Mouse (Mus musculus): Measurements from ENCODE around the gene Atp5d. TPM values are rescaled to one million over a fixed set of nuclear protein-coding genes. Genes with fewer than 3 reads are reported as not detected.

Atp5d gene
- polyA plus RNA-seq, 1 experiment = 1,163 TPM

DNA sequence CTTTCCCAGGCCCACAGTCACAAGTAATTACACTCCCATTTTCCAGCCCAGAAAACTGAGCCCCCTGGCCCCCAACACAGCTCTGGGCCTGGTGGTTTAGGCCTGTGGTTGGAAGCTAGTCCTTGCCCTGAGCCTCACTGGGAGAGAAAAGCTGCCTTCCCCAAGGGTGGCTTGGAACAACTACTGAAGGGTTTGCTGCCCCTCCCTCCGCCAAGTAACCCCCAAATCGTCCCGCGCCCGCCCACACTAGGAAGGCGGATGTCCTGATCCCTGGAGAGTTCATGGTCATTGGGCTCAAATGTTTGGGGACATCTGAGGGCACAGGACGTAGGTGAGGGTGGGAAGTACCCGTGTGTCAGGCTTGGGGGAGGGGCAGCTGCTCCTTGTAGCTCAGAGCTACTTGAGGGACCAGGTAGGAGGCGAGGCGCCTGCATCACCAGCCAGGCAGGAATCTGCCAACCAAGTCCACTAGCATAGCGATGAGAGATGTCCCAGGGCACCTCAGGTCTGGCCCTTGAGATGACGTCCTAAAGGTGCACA is 20.7 kb downstream of the Atp5d start:
- H3ac ChIP-seq (ENCODE audit: control insufficient read depth, insufficient read length) = no peak overlapping the region
- no peak for TF ChIP-seq USF1 (IDR thresholded peaks at IDR 0.05; ENCODE audit: low read depth)
- TF ChIP-seq MYOG (IDR thresholded peaks at IDR 0.05; ENCODE audit: control insufficient read depth in 1 of 3, insufficient read depth in 1 of 3, insufficient read length in 2 of 3, low read depth in 2 of 3) = peak in 1 of 3 experiments; percentile 3
- TF ChIP-seq MYOD1 (IDR thresholded peaks at IDR 0.05; ENCODE audit: control insufficient read depth in 1 of 3, insufficient read length in 2 of 3, low read depth in 2 of 3) = peak in 1 of 3 experiments; percentile 11
- peak; percentile 82 for TF ChIP-seq POLR2AphosphoS2 (IDR thresholded peaks at IDR 0.05; ENCODE audit: insufficient read length, low read depth)

DNA sequence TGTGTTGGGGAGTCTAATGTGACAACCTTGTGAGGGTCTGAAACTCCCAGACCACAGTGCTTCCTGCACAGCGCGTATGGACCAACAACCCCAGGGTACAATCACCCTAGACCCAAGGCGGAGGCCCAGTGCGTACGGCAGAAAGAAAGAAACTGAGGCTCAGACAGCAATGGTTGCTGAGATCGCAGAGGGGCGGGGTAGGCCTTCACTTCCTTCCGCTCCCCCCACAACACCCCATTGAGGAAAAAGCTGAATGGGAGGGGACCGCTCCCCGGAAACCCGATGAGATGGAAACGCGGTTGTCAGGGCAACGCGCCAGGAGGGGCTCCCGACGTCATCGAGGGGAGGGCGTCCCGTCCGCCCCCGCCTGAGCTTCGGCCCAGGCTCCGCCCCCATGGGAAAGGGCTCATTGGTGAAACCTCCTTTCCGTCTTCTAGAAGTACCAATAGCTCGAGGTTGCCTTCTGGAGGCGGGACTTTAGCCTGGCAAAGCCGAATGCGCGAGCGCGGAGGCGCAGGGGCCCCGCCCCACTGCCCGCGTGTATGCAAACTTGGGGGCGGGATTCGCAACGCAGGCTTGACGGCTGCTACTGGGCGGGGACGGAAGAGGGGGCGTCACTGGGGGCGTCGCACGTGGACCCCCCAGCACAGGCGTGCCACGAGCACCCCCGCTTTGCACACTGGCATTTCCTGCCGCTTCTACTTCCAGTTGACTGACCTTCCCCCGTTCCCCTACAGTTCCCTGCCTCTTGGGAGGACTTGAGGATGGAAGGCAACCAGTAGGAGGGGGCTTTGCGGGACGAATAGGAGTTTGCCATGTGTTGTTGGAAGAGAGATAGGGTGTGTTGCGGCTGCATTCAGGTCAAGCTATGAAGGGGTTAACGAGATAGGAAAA is 21.4 kb downstream of the Atp5d start:
- Histone ChIP-seq H3ac (ENCODE audit: control insufficient read depth, insufficient read length) (no peak overlapping the region), H3K79me2 (ENCODE audit: control insufficient read depth, insufficient read depth) (peaks cover 6% of the 10 kb centered on the region)
- peak; percentile 48 for TF ChIP-seq POLR2AphosphoS2 (IDR thresholded peaks at IDR 0.05; ENCODE audit: insufficient read length, low read depth)
- peak; percentile 20 for TF ChIP-seq TCF3 (IDR thresholded peaks at IDR 0.05; ENCODE audit: insufficient read length, low read depth)
- no peak for TF ChIP-seq USF1 (IDR thresholded peaks at IDR 0.05; ENCODE audit: low read depth)
- peak; percentile 62 for TF ChIP-seq POLR2A (IDR thresholded peaks at IDR 0.05; ENCODE audit: insufficient read length, low read depth)
- TF ChIP-seq SRF (IDR thresholded peaks at IDR 0.05; ENCODE audit: control insufficient read depth, insufficient read length, low read depth) = peak; percentile 87
- TF ChIP-seq MYOD1 (IDR thresholded peaks at IDR 0.05; ENCODE audit: control insufficient read depth in 1 of 3, insufficient read length in 2 of 3, low read depth in 2 of 3) = peak in 2 of 3 experiments; percentile 41 to 86
- no peak for TF ChIP-seq REST (IDR thresholded peaks at IDR 0.05; ENCODE audit: insufficient read depth, insufficient read length)
- TF ChIP-seq TCF12 (IDR thresholded peaks at IDR 0.05; ENCODE audit: insufficient read depth, poor library complexity, severe bottlenecking) = no peak
- no peak for TF ChIP-seq CEBPB (IDR thresholded peaks at IDR 0.05; ENCODE audit: insufficient read depth, poor library complexity, severe bottlenecking)
- peak in 2 of 3 experiments; percentile 34 to 46 for TF ChIP-seq MYOG (IDR thresholded peaks at IDR 0.05; ENCODE audit: control insufficient read depth in 1 of 3, insufficient read depth in 1 of 3, insufficient read length in 2 of 3, low read depth in 2 of 3)
- TF ChIP-seq E2F4 (IDR thresholded peaks at IDR 0.05; ENCODE audit: insufficient read depth) = no peak

More for the DNA sequence above, 20.7 kb downstream of the Atp5d start:
- Histone ChIP-seq H3K4me3 (peak overlapping the region; percentile 20), H3K36me3 (ENCODE audit: control insufficient read depth, insufficient read depth) (peaks cover 34% of the 10 kb centered on the region), H3K79me2 (ENCODE audit: control insufficient read depth, insufficient read depth) (peaks cover 13% of the 10 kb centered on the region), H3K4me2 (ENCODE audit: low read depth) (peak overlapping the region; percentile 97), H3K27me3 (ENCODE audit: control insufficient read depth, insufficient read depth, insufficient read length) (no peaks in the 10 kb centered on the region)

DNA sequence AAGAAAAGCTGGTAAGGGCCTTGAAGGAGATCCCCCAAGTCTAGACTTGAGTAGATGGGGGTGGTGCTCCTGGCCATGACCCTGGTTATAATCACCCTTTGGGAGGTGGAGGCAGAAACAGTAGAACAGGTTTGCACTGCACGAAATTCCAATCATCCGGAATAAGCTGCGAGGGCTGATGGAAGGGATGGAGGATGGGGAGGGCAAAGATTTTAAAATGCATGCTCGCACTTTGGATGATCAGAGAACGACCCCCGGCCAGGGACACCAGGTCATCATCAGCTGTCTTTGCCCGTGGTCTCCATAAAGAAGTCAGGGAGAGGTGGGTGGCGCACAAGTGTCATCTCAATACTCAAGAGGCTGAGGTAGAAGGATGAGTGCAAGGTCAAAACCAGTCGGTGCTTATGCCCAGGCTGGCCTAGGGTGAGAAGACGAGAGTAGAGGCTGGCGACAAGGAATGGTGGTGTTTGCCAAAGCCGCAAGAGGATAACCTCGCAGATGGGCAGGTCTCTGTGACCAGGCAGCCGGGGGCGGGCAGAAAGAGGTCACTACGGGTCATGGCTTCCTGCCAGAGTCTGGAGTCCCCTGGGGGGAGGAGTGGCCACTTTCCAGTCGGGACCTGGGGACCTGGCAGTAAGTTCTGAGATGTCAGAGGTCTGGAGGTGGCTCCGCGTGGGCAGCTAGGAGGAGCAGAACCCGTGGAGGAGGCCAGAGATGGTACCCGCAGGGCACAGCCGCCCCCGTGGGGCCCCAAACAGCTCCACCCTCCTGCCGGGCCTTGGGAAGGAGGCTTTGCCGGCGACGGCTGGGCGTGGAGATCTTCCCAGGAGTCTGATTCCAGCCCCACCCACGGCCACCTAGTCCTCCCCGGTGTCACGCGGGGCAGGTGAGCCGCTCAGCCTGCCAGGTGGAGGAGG is 22.3 kb downstream of the Atp5d start:
- no peaks in the 10 kb centered on the region for H3K27me3 ChIP-seq (ENCODE audit: control insufficient read depth, insufficient read depth, insufficient read length)
- peak overlapping the region; percentile 88 for H3K4me2 ChIP-seq (ENCODE audit: low read depth)
- H3K4me3 ChIP-seq = peak overlapping the region; percentile 20
- H3ac ChIP-seq (ENCODE audit: control insufficient read depth, insufficient read length) = no peak overlapping the region
- TF ChIP-seq POLR2AphosphoS2 (IDR thresholded peaks at IDR 0.05; ENCODE audit: insufficient read length, low read depth) (peak; percentile 76), USF1 (IDR thresholded peaks at IDR 0.05; ENCODE audit: low read depth) (no peak), POLR2A (IDR thresholded peaks at IDR 0.05; ENCODE audit: insufficient read length, low read depth) (peak; percentile 65), TCF3 (IDR thresholded peaks at IDR 0.05; ENCODE audit: insufficient read length, low read depth) (peak; percentile 31), CEBPB (IDR thresholded peaks at IDR 0.05; ENCODE audit: insufficient read depth, poor library complexity, severe bottlenecking) (no peak), MYOG (IDR thresholded peaks at IDR 0.05; ENCODE audit: control insufficient read depth in 1 of 3, insufficient read depth in 1 of 3, insufficient read length in 2 of 3, low read depth in 2 of 3) (peak in 2 of 3 experiments; percentile 21 to 73), REST (IDR thresholded peaks at IDR 0.05; ENCODE audit: insufficient read depth, insufficient read length) (no peak), SRF (IDR thresholded peaks at IDR 0.05; ENCODE audit: control insufficient read depth, insufficient read length, low read depth) (peak; percentile 18), TCF12 (IDR thresholded peaks at IDR 0.05; ENCODE audit: insufficient read depth, poor library complexity, severe bottlenecking) (peak; percentile 15), MYOD1 (IDR thresholded peaks at IDR 0.05; ENCODE audit: control insufficient read depth in 1 of 3, insufficient read length in 2 of 3, low read depth in 2 of 3) (peak in 2 of 3 experiments; percentile 27 to 62), MAX (IDR thresholded peaks at IDR 0.05; ENCODE audit: low read depth) (no peak), E2F4 (IDR thresholded peaks at IDR 0.05; ENCODE audit: insufficient read depth) (no peak)
- H3K36me3 ChIP-seq (ENCODE audit: control insufficient read depth, insufficient read depth) = peaks cover 19% of the 10 kb centered on the region
- no peaks in the 10 kb centered on the region for H3K79me2 ChIP-seq (ENCODE audit: control insufficient read depth, insufficient read depth)

More for the DNA sequence above, 21.4 kb downstream of the Atp5d start:
- Histone ChIP-seq H3K4me3 (peak overlapping the region; percentile 20), H3K27me3 (ENCODE audit: control insufficient read depth, insufficient read depth, insufficient read length) (no peaks in the 10 kb centered on the region), H3K4me2 (ENCODE audit: low read depth) (peak overlapping the region; percentile 97), H3K36me3 (ENCODE audit: control insufficient read depth, insufficient read depth) (peaks cover 27% of the 10 kb centered on the region)

DNA sequence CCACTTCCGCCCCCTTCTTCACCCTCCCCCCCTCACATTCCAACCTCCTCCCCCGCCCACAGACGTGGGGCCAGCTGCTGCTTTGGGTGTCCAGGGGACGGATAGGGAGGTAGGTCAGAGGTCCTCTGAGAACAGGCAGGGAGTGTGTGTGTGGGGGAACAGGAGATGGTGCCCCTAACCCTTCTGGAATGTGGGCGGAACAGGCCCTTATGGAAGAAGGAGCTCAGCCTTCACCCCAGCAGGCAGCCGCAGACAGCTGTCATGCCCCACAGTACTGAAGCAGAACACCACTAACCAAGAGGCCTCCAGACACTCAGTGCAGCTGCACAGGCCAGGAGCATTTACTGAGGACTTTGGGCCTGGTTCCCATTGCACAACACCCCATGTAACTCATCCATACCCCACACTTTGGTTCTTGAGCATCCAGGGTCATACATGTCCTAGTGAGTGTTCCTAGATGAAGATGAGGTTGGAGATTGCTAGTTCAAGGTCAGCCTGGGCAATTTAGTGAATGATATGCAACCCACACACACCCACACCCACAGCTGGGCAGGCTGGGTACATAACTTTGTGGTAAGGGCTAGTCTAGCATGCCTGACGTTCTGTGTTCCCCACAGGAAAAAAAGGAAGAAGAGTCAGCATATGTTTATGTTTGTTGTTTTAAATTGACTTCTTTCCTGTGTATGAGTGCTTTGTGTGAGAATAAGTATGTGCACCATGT is 23.2 kb downstream of the Atp5d start:
- peak overlapping the region; percentile 100 for H3K4me2 ChIP-seq (ENCODE audit: low read depth)
- peaks cover 9% of the 10 kb centered on the region for H3K36me3 ChIP-seq (ENCODE audit: control insufficient read depth, insufficient read depth)
- no peak overlapping the region for H3ac ChIP-seq (ENCODE audit: control insufficient read depth, insufficient read length)
- no peaks in the 10 kb centered on the region for H3K79me2 ChIP-seq (ENCODE audit: control insufficient read depth, insufficient read depth)
- no peaks in the 10 kb centered on the region for H3K27me3 ChIP-seq (ENCODE audit: control insufficient read depth, insufficient read depth, insufficient read length)
- TF ChIP-seq MYOD1 (IDR thresholded peaks at IDR 0.05; ENCODE audit: control insufficient read depth in 1 of 3, insufficient read length in 2 of 3, low read depth in 2 of 3) (peak; percentile 51 to 97 (median 92)), USF1 (IDR thresholded peaks at IDR 0.05; ENCODE audit: low read depth) (no peak), SRF (IDR thresholded peaks at IDR 0.05; ENCODE audit: control insufficient read depth, insufficient read length, low read depth) (peak; percentile 85), TCF3 (IDR thresholded peaks at IDR 0.05; ENCODE audit: insufficient read length, low read depth) (peak; percentile 75), E2F4 (IDR thresholded peaks at IDR 0.05; ENCODE audit: insufficient read depth) (no peak), REST (IDR thresholded peaks at IDR 0.05; ENCODE audit: insufficient read depth, insufficient read length) (no peak), POLR2A (IDR thresholded peaks at IDR 0.05; ENCODE audit: insufficient read length, low read depth) (peak; percentile 49), MYOG (IDR thresholded peaks at IDR 0.05; ENCODE audit: control insufficient read depth in 1 of 3, insufficient read depth in 1 of 3, insufficient read length in 2 of 3, low read depth in 2 of 3) (peak; percentile 98 to 99 (median 98)), TCF12 (IDR thresholded peaks at IDR 0.05; ENCODE audit: insufficient read depth, poor library complexity, severe bottlenecking) (peak; percentile 89), CEBPB (IDR thresholded peaks at IDR 0.05; ENCODE audit: insufficient read depth, poor library complexity, severe bottlenecking) (peak; percentile 94), MAX (IDR thresholded peaks at IDR 0.05; ENCODE audit: low read depth) (no peak), POLR2AphosphoS2 (IDR thresholded peaks at IDR 0.05; ENCODE audit: insufficient read length, low read depth) (no peak)
- peak overlapping the region; percentile 20 for H3K4me3 ChIP-seq

All from myocyte (in vitro differentiated cells).